Mouse (Mus musculus): ENCODE data around the gene Mapk3. TPM values are rescaled to one million over a fixed set of nuclear protein-coding genes. Genes with fewer than 3 reads are reported as not detected.
A peak's percentile ranks its signal among the peaks of the same experiment; 100 is the strongest.

Gene Mapk3
- total and polyA plus RNA-seq, 2 experiments from 2014 or later = 53.0 to 59.2 TPM

DNA sequence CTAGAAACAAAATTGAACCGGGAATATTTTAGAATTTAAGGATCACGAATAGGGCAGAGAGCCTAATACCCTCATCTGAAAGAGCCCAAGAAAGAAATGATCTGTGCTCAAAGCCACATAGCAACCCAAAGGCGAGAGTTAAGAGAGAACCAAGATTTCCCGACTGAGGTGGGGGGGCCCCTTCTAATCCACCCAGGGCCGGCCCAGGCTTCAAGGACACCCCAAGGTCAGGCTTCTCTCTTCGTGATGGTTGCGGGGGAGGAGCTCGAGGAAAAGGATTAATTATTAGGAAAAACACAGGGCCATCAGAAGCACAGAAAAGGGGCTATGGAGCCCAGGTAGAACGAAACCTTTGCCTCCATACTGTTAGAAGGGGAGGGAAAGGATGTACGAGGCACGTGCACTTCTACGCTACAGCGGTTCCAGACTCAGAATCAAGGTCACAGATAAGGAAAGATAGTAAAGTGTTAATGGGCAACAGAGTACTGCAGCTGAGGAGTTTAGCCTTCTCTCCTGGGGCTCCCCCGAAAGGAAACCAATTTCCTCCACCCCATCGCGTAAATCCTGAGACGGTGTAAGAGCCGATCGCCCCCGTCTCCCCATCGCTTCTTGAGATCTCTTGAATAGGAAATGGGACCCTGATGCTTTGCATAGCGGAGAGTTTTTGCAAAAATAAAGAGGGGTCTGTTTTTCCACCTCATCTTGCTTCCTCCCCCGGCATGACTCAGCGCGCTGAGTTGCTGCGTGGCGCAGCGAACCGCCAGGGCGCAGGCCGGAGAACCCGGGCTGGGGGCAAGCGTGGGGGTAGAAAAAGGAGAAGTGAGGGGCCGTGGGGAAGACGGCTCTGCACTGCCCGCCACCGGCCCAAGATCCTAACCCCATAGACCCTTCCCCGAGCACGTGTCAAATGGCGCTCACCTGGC lies 39.0 kb downstream of the Mapk3 start:
- no peaks in the 10 kb centered on the region for H3K27me3 ChIP-seq (ENCODE audit: control insufficient read depth, insufficient read depth, low read length)
- ATAC-seq (ENCODE audit: insufficient read depth, low read depth) = no peak
- H3K9me3 ChIP-seq (replicated peaks; ENCODE audit: control insufficient read depth, low read length) = no peaks in the 10 kb centered on the region
- peaks cover 32% of the 10 kb centered on the region for H3K36me3 ChIP-seq (replicated peaks; ENCODE audit: control insufficient read depth, insufficient read depth, low read length)
- peaks cover 22% of the 10 kb centered on the region for H3K4me1 ChIP-seq (ENCODE audit: control insufficient read depth, insufficient read depth)
- no peak for DNase-seq (ENCODE audit: low spot score)
- peak overlapping the region; percentile 84 for H3K9ac ChIP-seq (replicated peaks; ENCODE audit: low read depth, low read length)
- H3K4me3 ChIP-seq (ENCODE audit: low read depth, low read length) = peak overlapping the region; percentile 83
- H3K4me2 ChIP-seq (ENCODE audit: low read depth, low read length) = peak overlapping the region; percentile 81
- H3K27ac ChIP-seq (ENCODE audit: low read depth) = peak overlapping the region; percentile 97
- WGBS = under 1% methylated on average over 40 of the region's 40 CpGs
- TF ChIP-seq CTCF (IDR thresholded peaks at IDR 0.05; ENCODE audit: low read depth) = no peak
- peak; percentile 42; the same call in 1 of the 2 replicates for TF ChIP-seq EP300 (IDR thresholded peaks at IDR 0.05; ENCODE audit: low read depth)

DNA sequence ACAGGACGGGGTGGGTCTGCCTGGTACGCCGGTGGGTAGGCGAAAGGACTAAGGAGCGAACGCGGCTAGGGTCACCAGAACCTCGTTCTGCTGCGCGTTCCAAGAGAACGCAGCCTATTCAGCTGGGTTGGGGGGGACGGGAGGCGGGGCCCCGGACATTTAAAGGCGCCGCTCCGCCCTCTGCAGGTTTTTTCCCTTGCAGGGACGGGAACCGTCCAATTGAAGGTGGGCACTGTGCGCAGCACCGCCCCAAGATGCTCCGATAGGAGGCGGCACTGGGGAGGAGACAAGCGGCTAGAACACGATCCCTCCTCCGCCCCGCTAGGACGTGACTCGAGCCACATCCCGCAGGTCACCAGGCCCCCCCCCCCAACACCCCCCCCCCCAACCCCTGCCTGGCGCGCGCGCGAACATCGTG lies 39.7 kb downstream of the Mapk3 start:
- Histone ChIP-seq H3K36me3 (replicated peaks; ENCODE audit: control insufficient read depth, insufficient read depth, low read length) (peaks cover 38% of the 10 kb centered on the region), H3K4me2 (ENCODE audit: low read depth, low read length) (peak overlapping the region; percentile 81), H3K9ac (replicated peaks; ENCODE audit: low read depth, low read length) (peak overlapping the region; percentile 84), H3K4me3 (ENCODE audit: low read depth, low read length) (peak overlapping the region; percentile 83), H3K27ac (ENCODE audit: low read depth) (peak overlapping the region; percentile 97), H3K27me3 (ENCODE audit: control insufficient read depth, insufficient read depth, low read length) (no peaks in the 10 kb centered on the region), H3K9me3 (replicated peaks; ENCODE audit: control insufficient read depth, low read length) (no peaks in the 10 kb centered on the region), H3K4me1 (ENCODE audit: control insufficient read depth, insufficient read depth) (peaks cover 22% of the 10 kb centered on the region)
- peak; percentile 98 for DNase-seq (ENCODE audit: low spot score)
- peak; percentile 92 for ATAC-seq (ENCODE audit: insufficient read depth, low read depth)
- 0% methylated on average over 26 of the region's 36 CpGs for whole genome bisulfite sequencing
- peak; percentile 25; the same call in 1 of the 2 replicates for TF ChIP-seq CTCF (IDR thresholded peaks at IDR 0.05; ENCODE audit: low read depth)
- TF ChIP-seq EP300 (IDR thresholded peaks at IDR 0.05; ENCODE audit: low read depth) = peak; percentile 2; the same call in 1 of the 2 replicates

DNA sequence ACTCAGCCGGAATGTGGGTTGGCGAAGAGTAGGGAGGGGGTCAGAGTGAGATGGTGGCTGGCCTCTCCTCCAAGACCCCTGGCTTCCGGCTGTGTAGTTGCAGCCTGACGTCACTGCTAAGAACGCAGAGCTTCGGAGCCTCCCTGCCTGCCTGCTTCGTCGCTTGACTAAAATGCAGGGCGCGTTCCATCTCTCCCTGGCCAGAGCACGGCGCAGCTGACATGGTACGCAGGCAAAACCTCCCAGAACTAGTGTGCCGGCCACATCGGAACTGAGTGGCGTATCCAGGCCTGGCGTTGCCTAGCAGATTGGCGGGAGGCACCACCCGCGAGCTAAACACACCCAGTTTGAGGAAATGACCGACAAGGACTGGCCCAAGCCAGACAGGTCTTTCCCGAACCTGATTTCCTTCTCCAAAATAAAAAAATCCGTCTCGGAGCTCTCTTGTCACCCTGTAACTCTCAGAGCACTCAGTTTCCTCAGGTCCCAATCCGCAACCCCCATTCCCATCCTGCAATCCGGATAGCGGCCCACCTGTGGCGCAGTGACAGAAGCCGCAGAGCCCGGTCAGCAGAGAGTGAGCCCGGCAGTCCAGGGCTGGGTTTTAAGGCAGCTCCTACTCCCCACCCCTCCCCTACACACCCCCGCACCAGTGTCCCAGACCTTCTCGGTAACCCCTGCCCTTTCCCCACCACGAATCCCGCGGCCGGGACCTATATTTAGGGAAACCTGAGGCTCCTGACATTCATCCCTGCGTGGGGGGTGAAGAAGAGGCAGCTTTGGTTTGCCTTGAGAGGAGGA lies 40.3 kb downstream of the Mapk3 start:
- Histone ChIP-seq H3K4me1 (ENCODE audit: control insufficient read depth, insufficient read depth) (peaks cover 22% of the 10 kb centered on the region), H3K9me3 (replicated peaks; ENCODE audit: control insufficient read depth, low read length) (no peaks in the 10 kb centered on the region), H3K27ac (ENCODE audit: low read depth) (peak overlapping the region; percentile 97), H3K36me3 (replicated peaks; ENCODE audit: control insufficient read depth, insufficient read depth, low read length) (peaks cover 35% of the 10 kb centered on the region), H3K4me3 (ENCODE audit: low read depth, low read length) (peak overlapping the region; percentile 83), H3K9ac (replicated peaks; ENCODE audit: low read depth, low read length) (peak overlapping the region; percentile 56), H3K27me3 (ENCODE audit: control insufficient read depth, insufficient read depth, low read length) (no peaks in the 10 kb centered on the region), H3K4me2 (ENCODE audit: low read depth, low read length) (peak overlapping the region; percentile 81)
- peak; percentile 96 for DNase-seq (ENCODE audit: low spot score)
- WGBS = under 1% methylated on average over 37 of the region's 38 CpGs
- peak; percentile 84 for ATAC-seq (ENCODE audit: insufficient read depth, low read depth)
- no peak; the same call in 1 of the 2 replicates for TF ChIP-seq EP300 (IDR thresholded peaks at IDR 0.05; ENCODE audit: low read depth)
- peak; percentile 39 for TF ChIP-seq CTCF (IDR thresholded peaks at IDR 0.05; ENCODE audit: low read depth)

- Histone ChIP-seq H3K4me3 (ENCODE audit: low read depth, low read length) (peak overlapping the region; percentile 83), H3K27me3 (ENCODE audit: control insufficient read depth, insufficient read depth, low read length) (no peaks in the 10 kb centered on the region), H3K9ac (replicated peaks; ENCODE audit: low read depth, low read length) (peak overlapping the region; percentile 56), H3K9me3 (replicated peaks; ENCODE audit: control insufficient read depth, low read length) (no peaks in the 10 kb centered on the region), H3K4me1 (ENCODE audit: control insufficient read depth, insufficient read depth) (peaks cover 22% of the 10 kb centered on the region), H3K27ac (ENCODE audit: low read depth) (peak overlapping the region; percentile 97), H3K4me2 (ENCODE audit: low read depth, low read length) (peak overlapping the region; percentile 81), H3K36me3 (replicated peaks; ENCODE audit: control insufficient read depth, insufficient read depth, low read length) (peaks cover 29% of the 10 kb centered on the region)
- TF ChIP-seq CTCF (IDR thresholded peaks at IDR 0.05; ENCODE audit: low read depth) (no peak), EP300 (IDR thresholded peaks at IDR 0.05; ENCODE audit: low read depth) (no peak)
- ATAC-seq (ENCODE audit: insufficient read depth, low read depth) (no peak), DNase-seq (ENCODE audit: low spot score) (no peak)
- 52% methylated on average over 5 of the region's 5 CpGs for WGBS
Measured at GRCm38 (mm10) chr7:126800269-126801056, 41.1 kb downstream of the Mapk3 start.

DNA sequence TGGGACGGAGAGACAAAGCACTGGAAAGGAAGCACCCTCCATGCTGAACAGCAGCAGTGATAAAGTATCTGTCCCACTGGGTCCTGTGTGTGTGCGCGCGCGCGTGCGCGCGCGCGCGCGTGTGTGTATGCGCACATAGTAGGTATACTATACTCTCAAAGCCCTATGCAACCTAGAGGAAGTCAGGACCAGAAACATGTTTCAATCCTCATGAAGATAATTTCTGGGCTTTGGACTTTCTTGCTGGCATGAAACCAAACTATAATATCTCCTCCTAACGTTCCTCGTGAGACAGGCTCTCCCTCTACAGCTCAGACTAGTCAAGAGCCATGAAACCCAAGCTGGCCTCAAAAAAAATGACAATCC lies 41.6 kb downstream of the Mapk3 start:
- no peak for TF ChIP-seq EP300 (IDR thresholded peaks at IDR 0.05; ENCODE audit: low read depth)
- TF ChIP-seq CTCF (IDR thresholded peaks at IDR 0.05; ENCODE audit: low read depth) = no peak
- Histone ChIP-seq H3K9ac (replicated peaks; ENCODE audit: low read depth, low read length) (no peak overlapping the region), H3K4me2 (ENCODE audit: low read depth, low read length) (no peak overlapping the region), H3K27ac (ENCODE audit: low read depth) (no peak overlapping the region), H3K36me3 (replicated peaks; ENCODE audit: control insufficient read depth, insufficient read depth, low read length) (peaks cover 24% of the 10 kb centered on the region), H3K27me3 (ENCODE audit: control insufficient read depth, insufficient read depth, low read length) (no peaks in the 10 kb centered on the region), H3K4me3 (ENCODE audit: low read depth, low read length) (no peak overlapping the region), H3K9me3 (replicated peaks; ENCODE audit: control insufficient read depth, low read length) (no peaks in the 10 kb centered on the region), H3K4me1 (ENCODE audit: control insufficient read depth, insufficient read depth) (peaks cover 22% of the 10 kb centered on the region)
- ATAC-seq (ENCODE audit: insufficient read depth, low read depth) (no peak), DNase-seq (ENCODE audit: low spot score) (no peak)
- 93% methylated on average over 16 of the region's 16 CpGs for WGBS
